Mouse (Mus musculus): Measurements from ENCODE around the gene Sntg2. TPM values are rescaled to one million over a fixed set of nuclear protein-coding genes. Genes with fewer than 3 reads are reported as not detected.

Gene Sntg2
- polyA plus RNA-seq, 1 experiment from 2014 or later: 0.31 TPM

- Histone ChIP-seq H3K27me3 (ENCODE audit: poor library complexity, severe bottlenecking) (no peaks in the 10 kb centered on the region), H3K36me3 (replicated peaks) (no peaks in the 10 kb centered on the region), H3K9me3 (no peaks in the 10 kb centered on the region), H3K4me3 (no peak overlapping the region), H3K4me1 (no peaks in the 10 kb centered on the region), H3K27ac (no peak overlapping the region)
- WGBS: 91% methylated on average over 6 of the region's 6 CpGs
- DNase-seq (ENCODE audit: extremely low spot score, low spot score): no peak
Measured at GRCm38 (mm10) chr12:30216762-30217441, 156.3 kb downstream of the Sntg2 start.

GRCm38 (mm10) chr12:30214761-30215160 is 158.4 kb downstream of the Sntg2 start:
- Histone ChIP-seq H3K4me1 (no peaks in the 10 kb centered on the region), H3K9me3 (no peaks in the 10 kb centered on the region), H3K4me3 (no peak overlapping the region), H3K27ac (no peak overlapping the region), H3K36me3 (replicated peaks) (no peaks in the 10 kb centered on the region), H3K27me3 (ENCODE audit: poor library complexity, severe bottlenecking) (no peaks in the 10 kb centered on the region)
- WGBS: 87% methylated on average over 2 of the region's 2 CpGs
- DNase-seq (ENCODE audit: extremely low spot score, low spot score): no peak

- Histone ChIP-seq H3K4me1 (no peaks in the 10 kb centered on the region; the same call in 1 of the 2 replicates), H3K9me3 (no peaks in the 10 kb centered on the region), H3K36me3 (replicated peaks) (no peaks in the 10 kb centered on the region), H3K4me3 (no peak overlapping the region), H3K27ac (no peak overlapping the region), H3K27me3 (ENCODE audit: poor library complexity, severe bottlenecking) (no peaks in the 10 kb centered on the region)
- WGBS: 84% methylated on average over 2 of the region's 2 CpGs
- DNase-seq (ENCODE audit: extremely low spot score, low spot score): no peak
Measured at GRCm38 (mm10) chr12:30210388-30210787, 162.8 kb downstream of the Sntg2 start.

GRCm38 (mm10) chr12:30208527-30208926 is 164.6 kb downstream of the Sntg2 start:
- H3K27ac ChIP-seq: no peak overlapping the region
- 48% methylated on average over 2 of the region's 2 CpGs for WGBS

GRCm38 (mm10) chr12:30208087-30208486 is 165.1 kb downstream of the Sntg2 start:
- no peak for DNase-seq (ENCODE audit: extremely low spot score, low spot score)
- 79% methylated on average over 5 of the region's 5 CpGs for WGBS
- H3K9me3 ChIP-seq: no peaks in the 10 kb centered on the region
- no peak overlapping the region for H3K4me3 ChIP-seq
- no peaks in the 10 kb centered on the region; the same call in 1 of the 2 replicates for H3K4me1 ChIP-seq
- H3K27me3 ChIP-seq (ENCODE audit: poor library complexity, severe bottlenecking): no peaks in the 10 kb centered on the region
- no peaks in the 10 kb centered on the region for H3K36me3 ChIP-seq (replicated peaks)
- no peak overlapping the region for H3K27ac ChIP-seq

More at GRCm38 (mm10) chr12:30208527-30208926, 164.6 kb downstream of the Sntg2 start:
- H3K4me1 ChIP-seq: no peaks in the 10 kb centered on the region; the same call in 1 of the 2 replicates
- DNase-seq (ENCODE audit: extremely low spot score, low spot score): no peak
- no peaks in the 10 kb centered on the region for H3K9me3 ChIP-seq
- no peak overlapping the region for H3K4me3 ChIP-seq
- H3K36me3 ChIP-seq (replicated peaks): no peaks in the 10 kb centered on the region
- H3K27me3 ChIP-seq (ENCODE audit: poor library complexity, severe bottlenecking): no peaks in the 10 kb centered on the region

GRCm38 (mm10) chr12:30204457-30204856 is 168.7 kb downstream of the Sntg2 start:
- WGBS: 83% methylated on average over 4 of the region's 4 CpGs
- DNase-seq (ENCODE audit: extremely low spot score, low spot score): no peak

GRCm38 (mm10) chr12:30202763-30203162 is 170.4 kb downstream of the Sntg2 start:
- WGBS: 91% methylated on average over 1 of the region's 1 CpGs
- no peaks in the 10 kb centered on the region for H3K9me3 ChIP-seq
- H3K4me1 ChIP-seq: no peaks in the 10 kb centered on the region
- H3K36me3 ChIP-seq (replicated peaks): no peaks in the 10 kb centered on the region
- no peaks in the 10 kb centered on the region for H3K27me3 ChIP-seq (ENCODE audit: poor library complexity, severe bottlenecking)
- no peak overlapping the region for H3K27ac ChIP-seq
- H3K4me3 ChIP-seq: no peak overlapping the region
- DNase-seq (ENCODE audit: extremely low spot score, low spot score): no peak

More at GRCm38 (mm10) chr12:30204457-30204856, 168.7 kb downstream of the Sntg2 start:
- Histone ChIP-seq H3K4me3 (no peak overlapping the region), H3K27me3 (ENCODE audit: poor library complexity, severe bottlenecking) (no peaks in the 10 kb centered on the region), H3K27ac (no peak overlapping the region), H3K4me1 (no peaks in the 10 kb centered on the region; the same call in 1 of the 2 replicates), H3K36me3 (replicated peaks) (no peaks in the 10 kb centered on the region), H3K9me3 (no peaks in the 10 kb centered on the region)

GRCm38 (mm10) chr12:30201031-30201430 is 172.1 kb downstream of the Sntg2 start:
- Histone ChIP-seq H3K36me3 (replicated peaks) (no peaks in the 10 kb centered on the region), H3K4me3 (no peak overlapping the region), H3K27ac (no peak overlapping the region), H3K4me1 (no peaks in the 10 kb centered on the region), H3K27me3 (ENCODE audit: poor library complexity, severe bottlenecking) (no peaks in the 10 kb centered on the region), H3K9me3 (no peaks in the 10 kb centered on the region)
- 80% methylated on average over 5 of the region's 5 CpGs for WGBS
- DNase-seq (ENCODE audit: extremely low spot score, low spot score): no peak

GRCm38 (mm10) chr12:30200621-30201020 is 172.6 kb downstream of the Sntg2 start:
- no peak overlapping the region for H3K4me3 ChIP-seq
- no peaks in the 10 kb centered on the region for H3K4me1 ChIP-seq
- WGBS: 90% methylated on average over 7 of the region's 7 CpGs
- no peak for DNase-seq (ENCODE audit: extremely low spot score, low spot score)
- H3K27ac ChIP-seq: no peak overlapping the region
- H3K36me3 ChIP-seq (replicated peaks): no peaks in the 10 kb centered on the region
- no peaks in the 10 kb centered on the region for H3K27me3 ChIP-seq (ENCODE audit: poor library complexity, severe bottlenecking)
- H3K9me3 ChIP-seq: no peaks in the 10 kb centered on the region

- 40% methylated on average over 2 of the region's 2 CpGs for WGBS
- DNase-seq (ENCODE audit: extremely low spot score, low spot score): peak; percentile 17
Measured at GRCm38 (mm10) chr12:30199735-30200134, 173.4 kb downstream of the Sntg2 start.

GRCm38 (mm10) chr12:30198250-30198649 is 174.9 kb downstream of the Sntg2 start:
- Histone ChIP-seq H3K4me3 (no peak overlapping the region), H3K9me3 (no peaks in the 10 kb centered on the region)

More at GRCm38 (mm10) chr12:30199735-30200134, 173.4 kb downstream of the Sntg2 start:
- no peaks in the 10 kb centered on the region for H3K4me1 ChIP-seq
- H3K4me3 ChIP-seq: no peak overlapping the region
- H3K27ac ChIP-seq: no peak overlapping the region
- no peaks in the 10 kb centered on the region for H3K36me3 ChIP-seq (replicated peaks)
- H3K9me3 ChIP-seq: no peaks in the 10 kb centered on the region
- H3K27me3 ChIP-seq (ENCODE audit: poor library complexity, severe bottlenecking): no peaks in the 10 kb centered on the region

GRCm38 (mm10) chr12:30181721-30182120 is 191.5 kb downstream of the Sntg2 start:
- H3K9me3 ChIP-seq: no peaks in the 10 kb centered on the region
- H3K27me3 ChIP-seq (ENCODE audit: poor library complexity, severe bottlenecking): no peaks in the 10 kb centered on the region
- no peak overlapping the region for H3K4me3 ChIP-seq
- DNase-seq (ENCODE audit: extremely low spot score, low spot score): no peak
- WGBS: 88% methylated on average over 3 of the region's 3 CpGs
- no peak overlapping the region for H3K27ac ChIP-seq
- H3K36me3 ChIP-seq (replicated peaks): no peaks in the 10 kb centered on the region
- no peaks in the 10 kb centered on the region for H3K4me1 ChIP-seq

More at GRCm38 (mm10) chr12:30198250-30198649, 174.9 kb downstream of the Sntg2 start:
- Histone ChIP-seq H3K27me3 (ENCODE audit: poor library complexity, severe bottlenecking) (no peaks in the 10 kb centered on the region), H3K4me1 (no peaks in the 10 kb centered on the region), H3K36me3 (replicated peaks) (no peaks in the 10 kb centered on the region), H3K27ac (no peak overlapping the region)
- no peak for DNase-seq (ENCODE audit: extremely low spot score, low spot score)
- WGBS: 78% methylated on average over 1 of the region's 1 CpGs

- H3K36me3 ChIP-seq (replicated peaks): no peaks in the 10 kb centered on the region
- WGBS: 77% methylated on average over 1 of the region's 1 CpGs
Measured at GRCm38 (mm10) chr12:30179623-30180022, 193.6 kb downstream of the Sntg2 start.

More at GRCm38 (mm10) chr12:30179623-30180022, 193.6 kb downstream of the Sntg2 start:
- no peak overlapping the region for H3K4me3 ChIP-seq
- no peak overlapping the region for H3K27ac ChIP-seq
- H3K27me3 ChIP-seq (ENCODE audit: poor library complexity, severe bottlenecking): no peaks in the 10 kb centered on the region
- no peak for DNase-seq (ENCODE audit: extremely low spot score, low spot score)
- no peaks in the 10 kb centered on the region for H3K9me3 ChIP-seq
- H3K4me1 ChIP-seq: no peaks in the 10 kb centered on the region
